ENCODE assay signal across 12 mouse cellular contexts in the genomic region with DNA sequence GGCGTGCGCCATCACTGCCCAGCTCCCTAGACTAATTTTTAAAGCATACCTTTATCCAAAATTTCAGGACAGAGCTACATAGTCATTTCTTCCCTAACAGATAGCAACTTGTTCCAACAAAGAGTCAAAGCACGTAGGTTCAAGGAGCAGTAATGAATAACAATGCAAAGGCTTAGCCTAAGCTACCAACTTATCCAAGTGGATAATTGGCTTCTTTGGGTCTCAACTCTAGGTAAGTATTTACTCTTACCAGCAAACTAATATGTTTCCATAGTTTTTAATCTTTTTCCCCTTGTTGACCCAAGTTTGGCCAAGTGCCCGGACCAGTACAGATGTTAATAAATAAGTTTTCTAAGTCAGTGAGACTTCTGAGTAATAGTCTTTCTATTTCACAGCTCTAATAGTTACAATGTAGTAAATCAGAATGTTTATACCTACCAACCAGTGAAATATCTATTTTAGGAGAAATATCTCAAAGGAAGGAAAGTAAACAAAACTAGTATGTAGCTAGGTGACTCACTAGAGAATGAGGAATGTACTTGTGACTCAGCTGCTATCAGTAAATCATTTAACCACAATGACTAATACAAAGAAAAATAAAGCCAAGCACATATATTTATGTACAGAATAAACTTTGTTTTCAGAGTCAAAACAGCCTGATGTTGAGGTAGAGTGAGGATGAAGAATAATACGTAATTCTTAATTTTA. TPM values are rescaled to one million over a fixed set of nuclear protein-coding genes. Genes with fewer than 3 reads are reported as not detected.
DNase-seq lines count a peak whose midpoint lies in the region; ATAC-seq and TF ChIP-seq lines count a peak whose summit lies in the region.
"Had no signal": no experiment of that assay in that cellular context is flagged by ENCODE, and none has a peak within 500 bp of the region (broad histone marks: within the 10 kb centered on the region; RNA-seq: fewer than 3 reads in every experiment).

No protein-coding gene starts in this region.

- peaks cover 2% of the 10 kb centered on the region; the same call in 1 of the 2 replicates for H3K36me3 ChIP-seq in midbrain, embryonic 11.5 days (ENCODE audit: control insufficient read depth, insufficient read depth, low read length)
- no peaks in the 10 kb centered on the region for H3K36me3 ChIP-seq in midbrain, postnatal 0 days (ENCODE audit: insufficient read depth, low read length)
- H3K36me3 ChIP-seq in stomach, embryonic 14.5 days (ENCODE audit: control insufficient read depth, insufficient read depth, low read length), result peaks cover 15% of the 10 kb centered on the region

- no peak overlapping the region for H3K4me2 ChIP-seq in midbrain, embryonic 11.5 days
- no peak overlapping the region for H3K4me2 ChIP-seq in midbrain, postnatal 0 days (ENCODE audit: low read depth, low read length, poor library complexity, severe bottlenecking)
- H3K4me2 ChIP-seq in stomach, embryonic 14.5 days (replicated peaks; ENCODE audit: low read depth, low read length), result no peak overlapping the region
- H3K4me2 ChIP-seq: heart, embryonic 11.5 days; neural tube, embryonic 12.5 days had no signal

- no peak for ATAC-seq in midbrain, embryonic 11.5 days (ENCODE audit: low FRiP score)
- no peak for ATAC-seq in midbrain, postnatal 0 days (ENCODE audit: low FRiP score)
- peak; percentile 61 for ATAC-seq in stomach, embryonic 14.5 days (ENCODE audit: insufficient number of reproducible peaks, insufficient read depth, low FRiP score, low read depth)

- no peak overlapping the region for H3K4me3 ChIP-seq in midbrain, embryonic 11.5 days (ENCODE audit: low read depth, low read length)
- H3K4me3 ChIP-seq in midbrain, postnatal 0 days (ENCODE audit: low read depth, low read length), result no peak overlapping the region
- no peak overlapping the region for H3K4me3 ChIP-seq in embryonic fibroblast, embryonic 13.5 days (ENCODE audit: insufficient read depth, low read length)
- H3K4me3 ChIP-seq in stomach, embryonic 14.5 days (ENCODE audit: low read depth, low read length), result no peak overlapping the region
- H3K4me3 ChIP-seq: neural tube, embryonic 12.5 days had no signal

- H3K9ac ChIP-seq in midbrain, embryonic 11.5 days (ENCODE audit: low read length), result no peak overlapping the region
- no peak overlapping the region for H3K9ac ChIP-seq in midbrain, postnatal 0 days (replicated peaks; ENCODE audit: low read length, poor library complexity, severe bottlenecking)
- no peak overlapping the region for H3K9ac ChIP-seq in stomach, embryonic 14.5 days (replicated peaks; ENCODE audit: low read depth, low read length)
- H3K9ac ChIP-seq: neural tube, embryonic 12.5 days had no signal

- DNase-seq in adrenal gland, postnatal 10 days, result peak; percentile 18
- DNase-seq in adrenal gland, postnatal 4 days (ENCODE audit: low spot score in 2 of 2), result no peak
- peak; percentile 37 for DNase-seq in midbrain, embryonic 11.5 days (ENCODE audit: low spot score, missing footprints)
- DNase-seq in midbrain, postnatal 0 days (ENCODE audit: low spot score), result no peak
- no peak for DNase-seq in adipocyte (ENCODE audit: low spot score)
- no peak for DNase-seq in cerebellum, adult 9-10 months
- DNase-seq: cerebellum, adult 18-20 months; right cerebral cortex, adult 18-20 months had no signal

- WGBS in midbrain, embryonic 11.5 days, result 81% methylated on average over 5 of the region's 5 CpGs
- WGBS in midbrain, postnatal 0 days, result 89% methylated on average over 5 of the region's 5 CpGs
- WGBS in stomach, embryonic 14.5 days, result 73% methylated on average over 5 of the region's 5 CpGs

- H3K9me3 ChIP-seq in midbrain, embryonic 11.5 days (ENCODE audit: control insufficient read depth, low read length), result no peaks in the 10 kb centered on the region
- H3K9me3 ChIP-seq in midbrain, postnatal 0 days (ENCODE audit: low read length), result no peaks in the 10 kb centered on the region
- no peaks in the 10 kb centered on the region for H3K9me3 ChIP-seq in stomach, embryonic 14.5 days (ENCODE audit: control insufficient read depth, low read depth, low read length)
- H3K9me3 ChIP-seq: neural tube, embryonic 12.5 days had no signal

- TF ChIP-seq CTCF in midbrain, postnatal 0 days (IDR thresholded peaks at IDR 0.05), result no peak
- no peak for TF ChIP-seq CTCF in embryonic fibroblast, embryonic 13.5 days (IDR thresholded peaks at IDR 0.05; ENCODE audit: borderline replicate concordance, insufficient read depth, low read length)

- TF ChIP-seq POLR2A in embryonic fibroblast, embryonic 13.5 days (IDR thresholded peaks at IDR 0.05; ENCODE audit: low read depth, low read length), result no peak

- peaks cover 16% of the 10 kb centered on the region for H3K4me1 ChIP-seq in midbrain, embryonic 11.5 days (ENCODE audit: control insufficient read depth, insufficient read depth, low read length)
- no peaks in the 10 kb centered on the region for H3K4me1 ChIP-seq in midbrain, postnatal 0 days (ENCODE audit: insufficient read depth, low read length)
- H3K4me1 ChIP-seq in embryonic fibroblast, embryonic 13.5 days (ENCODE audit: control insufficient read depth, insufficient read depth, low read length), result no peaks in the 10 kb centered on the region; the same call in 1 of the 2 replicates
- no peaks in the 10 kb centered on the region; the same call in 1 of the 2 replicates for H3K4me1 ChIP-seq in stomach, embryonic 14.5 days (ENCODE audit: control insufficient read depth, insufficient read depth, low read length)

- no peaks in the 10 kb centered on the region for H3K27me3 ChIP-seq in midbrain, embryonic 11.5 days (ENCODE audit: control insufficient read depth, insufficient read depth, low read length)
- no peaks in the 10 kb centered on the region for H3K27me3 ChIP-seq in midbrain, postnatal 0 days (ENCODE audit: insufficient read depth, low read length)
- no peaks in the 10 kb centered on the region for H3K27me3 ChIP-seq in stomach, embryonic 14.5 days (ENCODE audit: control insufficient read depth, insufficient read depth, low read length)
- H3K27me3 ChIP-seq: neural tube, embryonic 12.5 days had no signal

- H3K27ac ChIP-seq in midbrain, embryonic 11.5 days (ENCODE audit: low read depth, low read length), result no peak overlapping the region
- H3K27ac ChIP-seq in midbrain, postnatal 0 days (ENCODE audit: low read depth, low read length), result no peak overlapping the region
- H3K27ac ChIP-seq in embryonic fibroblast, embryonic 13.5 days (ENCODE audit: insufficient read depth, low read length), result peak overlapping the region; percentile 81
- peak overlapping the region; percentile 18; the same call in 1 of the 2 replicates for H3K27ac ChIP-seq in stomach, embryonic 14.5 days (ENCODE audit: low read length)
- H3K27ac ChIP-seq: neural tube, embryonic 12.5 days had no signal

RNA-seq across cellular contexts. Expression of a gene that starts 18.3 kb away (rescaled TPM):
- total RNA-seq in adrenal gland, postnatal 10 days (2021), result 10 to 100 TPM; 81.5 to 92.3 TPM
- 10 to 100 TPM; 89.4 to 96.5 TPM for total RNA-seq in adrenal gland, postnatal 4 days (2021)
- 126 and 148 TPM in 2 replicates for polyA plus RNA-seq in midbrain, embryonic 11.5 days (2014; fragmentation: Nextera tagmentation; extraction: Ambion mirVana)
- 53.6 and 62.6 TPM in 2 replicates for total RNA-seq in midbrain, postnatal 0 days (2014; rRNA removed)
- 104 and 105 TPM in 2 replicates for polyA plus RNA-seq in midbrain, postnatal 0 days (2015; fragmentation: Nextera tagmentation; extraction: Ambion mirVana)
- 108 TPM in 2 replicates for polyA plus RNA-seq in embryonic fibroblast, embryonic 13.5 days (2011; ENCODE audit: insufficient read length, low read depth, missing spikeins)
- 97.8 and 105 TPM in 2 replicates for polyA plus RNA-seq in stomach, embryonic 14.5 days (2014; fragmentation: Nextera tagmentation; extraction: Ambion mirVana)

RNA-seq across cellular contexts. Expression of a gene that starts 39.4 kb away (rescaled TPM):
- 10 to 100 TPM; 50.0 to 66.8 TPM for total RNA-seq in adrenal gland, postnatal 10 days (2021)
- 100 to 1,000 TPM in 1 of 2 experiments, 10 to 100 TPM in 1; 97.9 to 111 TPM for total RNA-seq in adrenal gland, postnatal 4 days (2021)
- 315 and 320 TPM in 2 replicates for polyA plus RNA-seq in midbrain, embryonic 11.5 days (2014; fragmentation: Nextera tagmentation; extraction: Ambion mirVana)
- 36.3 and 37.3 TPM in 2 replicates for total RNA-seq in midbrain, postnatal 0 days (2014; rRNA removed)
- polyA plus RNA-seq in midbrain, postnatal 0 days (2015; fragmentation: Nextera tagmentation; extraction: Ambion mirVana), result 31.1 and 31.9 TPM in 2 replicates
- 74.6 and 91.1 TPM in 2 replicates for polyA plus RNA-seq in embryonic fibroblast, embryonic 13.5 days (2011; ENCODE audit: insufficient read length, low read depth, missing spikeins)
- polyA plus RNA-seq in stomach, embryonic 14.5 days (2014; fragmentation: Nextera tagmentation; extraction: Ambion mirVana), result 252 and 264 TPM in 2 replicates

Comparison
In these comparisons a context has a peak if more than half of its experiments do, and no peak if none do; other contexts are left out.
1. DNase-seq: peak in adrenal gland, postnatal 10 days (single experiment) and midbrain, embryonic 11.5 days (single experiment); none in adrenal gland, postnatal 4 days (0 of 2), midbrain, postnatal 0 days (single experiment), adipocyte (single experiment) and cerebellum, adult 9-10 months (single experiment).
2. H3K27ac ChIP-seq: peak in embryonic fibroblast, embryonic 13.5 days (single experiment) and stomach, embryonic 14.5 days (single experiment); none in midbrain, embryonic 11.5 days (single experiment) and midbrain, postnatal 0 days (single experiment).